ENCODE assay signal across 21 mouse cellular contexts in genomic region chr5:101667263-101667990, GRCm38 (mm10). TPM values are rescaled to one million over a fixed set of nuclear protein-coding genes. Genes with fewer than 3 reads are reported as not detected.
DNase-seq lines count a peak whose midpoint lies in the region; ATAC-seq and TF ChIP-seq lines count a peak whose summit lies in the region.
"Had no signal": no experiment of that assay in that cellular context is flagged by ENCODE, and none has a peak within 500 bp of the region (broad histone marks: within the 10 kb centered on the region; RNA-seq: fewer than 3 reads in every experiment).

No protein-coding gene starts in this region.

- H3K9ac ChIP-seq in midbrain, embryonic 12.5 days (replicated peaks), result no peak overlapping the region
- no peak overlapping the region for H3K9ac ChIP-seq in midbrain, postnatal 0 days (replicated peaks; ENCODE audit: low read length, poor library complexity, severe bottlenecking)
- H3K9ac ChIP-seq in stomach, embryonic 15.5 days, result no peak overlapping the region
- H3K9ac ChIP-seq: embryonic facial prominence, embryonic 12.5 days; heart, embryonic 12.5 days; limb, embryonic 15.5 days had no signal

- H3K27ac ChIP-seq in midbrain, embryonic 12.5 days (replicated peaks), result no peak overlapping the region
- no peak overlapping the region for H3K27ac ChIP-seq in midbrain, postnatal 0 days (ENCODE audit: low read depth, low read length)
- H3K27ac ChIP-seq in limb, embryonic 10.5 days, result no peak overlapping the region
- no peak overlapping the region for H3K27ac ChIP-seq in stomach, embryonic 15.5 days
- H3K27ac ChIP-seq: embryonic facial prominence, embryonic 12.5 days; forebrain, embryonic 10.5 days; limb, embryonic 15.5 days had no signal

- no peak for TF ChIP-seq CTCF in midbrain, postnatal 0 days (IDR thresholded peaks at IDR 0.05)

- H3K4me2 ChIP-seq in midbrain, embryonic 12.5 days (replicated peaks), result peak overlapping the region; percentile 21; the same call in 1 of the 2 replicates
- no peak overlapping the region; the same call in 1 of the 2 replicates for H3K4me2 ChIP-seq in midbrain, postnatal 0 days (ENCODE audit: low read depth, low read length, poor library complexity, severe bottlenecking)
- peak overlapping the region; percentile 16; the same call in 1 of the 2 replicates for H3K4me2 ChIP-seq in stomach, embryonic 15.5 days
- H3K4me2 ChIP-seq: embryonic facial prominence, embryonic 12.5 days; heart, embryonic 12.5 days; limb, embryonic 15.5 days had no signal

- peaks cover 84% of the 10 kb centered on the region for H3K27me3 ChIP-seq in midbrain, embryonic 12.5 days
- peaks cover 59% of the 10 kb centered on the region for H3K27me3 ChIP-seq in midbrain, postnatal 0 days (ENCODE audit: insufficient read depth, low read length)
- H3K27me3 ChIP-seq in limb, embryonic 10.5 days (ENCODE audit: low read depth, poor library complexity, severe bottlenecking), result peaks cover 84% of the 10 kb centered on the region
- H3K27me3 ChIP-seq in stomach, embryonic 15.5 days (replicated peaks), result peaks cover 59% of the 10 kb centered on the region

- peaks cover 28% of the 10 kb centered on the region for H3K4me1 ChIP-seq in midbrain, embryonic 12.5 days
- H3K4me1 ChIP-seq in midbrain, postnatal 0 days (ENCODE audit: insufficient read depth, low read length), result no peaks in the 10 kb centered on the region
- H3K4me1 ChIP-seq in limb, embryonic 10.5 days, result peaks cover 29% of the 10 kb centered on the region
- H3K4me1 ChIP-seq in stomach, embryonic 15.5 days, result peaks cover 23% of the 10 kb centered on the region

- ATAC-seq in midbrain, embryonic 12.5 days (ENCODE audit: low FRiP score, low read depth), result no peak
- no peak for ATAC-seq in midbrain, postnatal 0 days (ENCODE audit: low FRiP score)
- ATAC-seq in stomach, embryonic 15.5 days (ENCODE audit: insufficient read depth, low FRiP score, low read depth), result no peak

- no peaks in the 10 kb centered on the region for H3K9me3 ChIP-seq in midbrain, embryonic 12.5 days
- no peaks in the 10 kb centered on the region for H3K9me3 ChIP-seq in midbrain, postnatal 0 days (ENCODE audit: low read length)
- no peaks in the 10 kb centered on the region for H3K9me3 ChIP-seq in limb, embryonic 10.5 days (replicated peaks)
- no peaks in the 10 kb centered on the region for H3K9me3 ChIP-seq in stomach, embryonic 15.5 days
- H3K9me3 ChIP-seq: embryonic facial prominence, embryonic 12.5 days; forebrain, embryonic 10.5 days; heart, embryonic 12.5 days; limb, embryonic 15.5 days had no signal

- under 1% methylated on average over 19 of the region's 19 CpGs for WGBS in midbrain, embryonic 12.5 days
- WGBS in midbrain, postnatal 0 days, result 4% methylated on average over 19 of the region's 19 CpGs
- WGBS in limb, embryonic 10.5 days, result under 1% methylated on average over 19 of the region's 19 CpGs
- WGBS in stomach, embryonic 15.5 days, result 5% methylated on average over 19 of the region's 19 CpGs

- peak; percentile 42 for DNase-seq in embryo, embryonic 10.5 days (ENCODE audit: low spot score)
- no peak for DNase-seq in embryo, embryonic 10 days (ENCODE audit: low spot score)
- no peak for DNase-seq in midbrain, postnatal 0 days (ENCODE audit: low spot score)
- DNase-seq in limb, embryonic 10.5 days (ENCODE audit: low spot score), result peak; percentile 45
- no peak for DNase-seq in layer of hippocampus, postnatal 36 days
- no peak for DNase-seq in cerebellum, postnatal 36 days
- DNase-seq: adrenal gland, postnatal 25 days; cerebellum, adult 9-11 months; kidney, adult 8-10 months; lung, adult 18-20 months; lung, postnatal 36 days; right cerebral cortex, postnatal 14 days; thymus, adult 2 months had no signal

- 0 out of 2 replicates have a peak overlapping the region, but pooled peaks have one; percentile 5 for H3K4me3 ChIP-seq in midbrain, embryonic 12.5 days
- H3K4me3 ChIP-seq in midbrain, postnatal 0 days (ENCODE audit: low read depth, low read length), result no peak overlapping the region
- no peak overlapping the region for H3K4me3 ChIP-seq in limb, embryonic 10.5 days
- H3K4me3 ChIP-seq in stomach, embryonic 15.5 days (replicated peaks), result 0 out of 2 replicates have a peak overlapping the region, but pooled peaks have one; percentile 3
- H3K4me3 ChIP-seq: embryonic facial prominence, embryonic 12.5 days; forebrain, embryonic 10.5 days; heart, embryonic 12.5 days; limb, embryonic 15.5 days had no signal

- no peaks in the 10 kb centered on the region for H3K36me3 ChIP-seq in midbrain, embryonic 12.5 days
- no peaks in the 10 kb centered on the region for H3K36me3 ChIP-seq in midbrain, postnatal 0 days (ENCODE audit: insufficient read depth, low read length)
- H3K36me3 ChIP-seq in limb, embryonic 10.5 days, result no peaks in the 10 kb centered on the region
- no peaks in the 10 kb centered on the region for H3K36me3 ChIP-seq in stomach, embryonic 15.5 days
- H3K36me3 ChIP-seq: embryonic facial prominence, embryonic 12.5 days; forebrain, embryonic 10.5 days; heart, embryonic 12.5 days; limb, embryonic 15.5 days had no signal

RNA-seq across cellular contexts. Expression of gene Nkx6-1, which starts 2.6 kb away (rescaled TPM):
- polyA plus RNA-seq in midbrain, embryonic 12.5 days (2016; fragmentation: Nextera tagmentation; extraction: Ambion mirVana), result 6.0 and 7.8 TPM in 2 replicates
- 1.3 and 1.4 TPM in 2 replicates for total RNA-seq in midbrain, postnatal 0 days (2014; rRNA removed)
- polyA plus RNA-seq in midbrain, postnatal 0 days (2015; fragmentation: Nextera tagmentation; extraction: Ambion mirVana), result 1.4 and 1.9 TPM in 2 replicates
- 0.05 and 0.06 TPM in 2 replicates for polyA plus RNA-seq in limb, embryonic 10.5 days (2016; fragmentation: Nextera tagmentation; extraction: Ambion mirVana)
- 5.2 and 7.9 TPM in 2 replicates for polyA plus RNA-seq in stomach, embryonic 15.5 days (2015; fragmentation: Nextera tagmentation; extraction: Ambion mirVana)
- total RNA-seq in layer of hippocampus, postnatal 36 days (2021), result under 1 TPM; 0.30 to 0.42 TPM
- total RNA-seq: adrenal gland, postnatal 25 days; gastrocnemius, postnatal 4 days; hematopoietic stem cell, adult 5-6 weeks had no signal
- polyA plus RNA-seq: thymus, adult 2 months had no signal

Comparison
In these comparisons a context has a peak if more than half of its experiments do, and no peak if none do; other contexts are left out.
1. DNase-seq: peak in embryo, embryonic 10.5 days (single experiment) and limb, embryonic 10.5 days (single experiment); none in embryo, embryonic 10 days (single experiment), midbrain, postnatal 0 days (single experiment), layer of hippocampus, postnatal 36 days (0 of 2) and cerebellum, postnatal 36 days (0 of 2).
2. H3K4me3 ChIP-seq: peak in midbrain, embryonic 12.5 days (single experiment) and stomach, embryonic 15.5 days (single experiment); none in midbrain, postnatal 0 days (single experiment) and limb, embryonic 10.5 days (single experiment).